Mouse (Mus musculus) embryonic facial prominence, embryonic 13.5 days (tissue): ENCODE results near the gene Lmtk2. TPM values are rescaled to one million over a fixed set of nuclear protein-coding genes. Genes with fewer than 3 reads are reported as not detected.

Experiments used
- ATAC-seq: fragments of 200-750 bp; cut with Nextera tagmentation; 2 replicates; pipeline ENCODE4 v1.8.0; 2017; ENCODE audit warnings: low read depth; ENCODE audit not compliant: insufficient number of reproducible peaks, insufficient read depth, low FRiP score, low TSS enrichment
- H3K27ac ChIP-seq: fragments of 300-500 bp; sonication (generic); 2 replicates; pipeline ENCODE4 v1.5.1; 2015; ENCODE audit warnings: moderate library complexity, mild to moderate bottlenecking, inconsistent platforms
- H3K27me3 ChIP-seq: fragments of 300-500 bp; sonication (generic); 2 replicates; pipeline ENCODE4 v1.6.1; 2015; ENCODE audit warnings: mild to moderate bottlenecking, inconsistent platforms
- H3K36me3 ChIP-seq: fragments of 300-500 bp; sonication (generic); 2 replicates; pipeline ENCODE4 v1.6.1; 2015; ENCODE audit warnings: mild to moderate bottlenecking, inconsistent platforms
- H3K4me1 ChIP-seq: fragments of 300-500 bp; sonication (generic); 2 replicates; pipeline ENCODE4 v1.6.1; 2015; ENCODE audit warnings: inconsistent platforms
- H3K4me2 ChIP-seq: fragments of 300-500 bp; sonication (generic); 2 replicates; pipeline ENCODE4 v1.6.1; 2015; ENCODE audit warnings: moderate library complexity, mild to moderate bottlenecking, inconsistent platforms
- H3K4me3 ChIP-seq: fragments of 300-500 bp; sonication (generic); 2 replicates; pipeline ENCODE4 v1.5.1; 2015; ENCODE audit warnings: mild to moderate bottlenecking, inconsistent platforms
- H3K9ac ChIP-seq: fragments of 300-500 bp; sonication (generic); 2 replicates; pipeline ENCODE4 v1.6.1; 2015; ENCODE audit warnings: mild to moderate bottlenecking, inconsistent platforms
- H3K9me3 ChIP-seq: fragments of 300-500 bp; sonication (generic); 2 replicates; pipeline ENCODE4 v1.6.1; 2016; ENCODE audit warnings: inconsistent platforms
- WGBS: fragments of 180-500 bp; shearing (Covaris S2); methylation state at CpG from one replicate; pipeline ENCODE4 v1.1.7; 2015; ENCODE audit warnings: mixed read lengths; 5-methylcytosine and 5-hydroxymethylcytosine counted together
- polyA plus RNA-seq: library from polyadenylated mRNA; unstranded; fragments of >200 nt; fragmentation: Nextera tagmentation; extraction: Ambion mirVana; gene quantifications from 2 replicates; pipeline ENCODE4 v1.2.1, GENCODE M21; 2015

The Lmtk2 gene
- polyA plus RNA-seq, 1 experiment from 2014 or later, result 4.8 TPM

GRCm38 (mm10) chr5:144200616-144201015 is 100.4 kb downstream of the Lmtk2 start:
- 72% methylated on average over 11 of the region's 11 CpGs for WGBS
- H3K4me1 ChIP-seq, result 0 out of 2 replicates have a peak, but pooled peaks cover 5% of the 10 kb centered on the region
- no peak overlapping the region for H3K4me3 ChIP-seq
- no peak overlapping the region for H3K9ac ChIP-seq
- no peaks in the 10 kb centered on the region for H3K27me3 ChIP-seq
- no peak overlapping the region for H3K27ac ChIP-seq
- H3K4me2 ChIP-seq, result no peak overlapping the region
- peaks cover 68% of the 10 kb centered on the region for H3K36me3 ChIP-seq
- ATAC-seq, result no peak
- H3K9me3 ChIP-seq, result peaks cover 5% of the 10 kb centered on the region; the same call in 1 of the 2 replicates

- WGBS, result 97% methylated on average over 6 of the region's 6 CpGs
- Histone ChIP-seq H3K4me2 (no peak overlapping the region), H3K27ac (no peak overlapping the region), H3K4me1 (0 out of 2 replicates have a peak, but pooled peaks cover 5% of the 10 kb centered on the region), H3K27me3 (no peaks in the 10 kb centered on the region), H3K36me3 (peaks cover 78% of the 10 kb centered on the region), H3K9ac (no peak overlapping the region), H3K9me3 (peaks cover 5% of the 10 kb centered on the region; the same call in 1 of the 2 replicates), H3K4me3 (no peak overlapping the region)
- no peak for ATAC-seq
These were observed 102.2 kb downstream of the Lmtk2 start for GRCm38 (mm10) chr5:144202430-144202829.

- no peaks in the 10 kb centered on the region for H3K27me3 ChIP-seq
- no peak overlapping the region for H3K4me2 ChIP-seq
- no peak overlapping the region for H3K4me3 ChIP-seq
- no peak for ATAC-seq
- no peak overlapping the region for H3K27ac ChIP-seq
- no peak overlapping the region for H3K9ac ChIP-seq
- 89% methylated on average over 10 of the region's 10 CpGs for WGBS
- peaks cover 80% of the 10 kb centered on the region for H3K36me3 ChIP-seq
- H3K4me1 ChIP-seq, result 0 out of 2 replicates have a peak, but pooled peaks cover 5% of the 10 kb centered on the region
- peaks cover 5% of the 10 kb centered on the region; the same call in 1 of the 2 replicates for H3K9me3 ChIP-seq
These were observed 103.2 kb downstream of the Lmtk2 start for GRCm38 (mm10) chr5:144203398-144203959.

- WGBS, result 89% methylated on average over 12 of the region's 12 CpGs
These were observed 104.1 kb downstream of the Lmtk2 start for GRCm38 (mm10) chr5:144204303-144204702.

GRCm38 (mm10) chr5:144204911-144205310 is 104.7 kb downstream of the Lmtk2 start:
- no peak for ATAC-seq

More at GRCm38 (mm10) chr5:144204303-144204702, 104.1 kb downstream of the Lmtk2 start:
- Histone ChIP-seq H3K27ac (no peak overlapping the region), H3K27me3 (no peaks in the 10 kb centered on the region), H3K36me3 (peaks cover 76% of the 10 kb centered on the region), H3K4me2 (no peak overlapping the region), H3K9ac (no peak overlapping the region), H3K4me1 (0 out of 2 replicates have a peak, but pooled peaks cover 5% of the 10 kb centered on the region), H3K4me3 (no peak overlapping the region), H3K9me3 (peaks cover 5% of the 10 kb centered on the region; the same call in 1 of the 2 replicates)
- no peak for ATAC-seq

GRCm38 (mm10) chr5:144206069-144206468 is 105.8 kb downstream of the Lmtk2 start:
- no peaks in the 10 kb centered on the region for H3K4me1 ChIP-seq
- H3K27me3 ChIP-seq, result no peaks in the 10 kb centered on the region
- peaks cover 85% of the 10 kb centered on the region for H3K36me3 ChIP-seq
- WGBS, result 94% methylated on average over 15 of the region's 15 CpGs
- H3K4me2 ChIP-seq, result no peak overlapping the region
- no peak overlapping the region for H3K4me3 ChIP-seq
- ATAC-seq, result no peak
- no peak overlapping the region for H3K9ac ChIP-seq
- peaks cover 5% of the 10 kb centered on the region; the same call in 1 of the 2 replicates for H3K9me3 ChIP-seq
- no peak overlapping the region for H3K27ac ChIP-seq

More at GRCm38 (mm10) chr5:144204911-144205310, 104.7 kb downstream of the Lmtk2 start:
- Histone ChIP-seq H3K27me3 (no peaks in the 10 kb centered on the region), H3K4me1 (0 out of 2 replicates have a peak, but pooled peaks cover 5% of the 10 kb centered on the region), H3K27ac (no peak overlapping the region), H3K4me2 (no peak overlapping the region), H3K9me3 (peaks cover 5% of the 10 kb centered on the region; the same call in 1 of the 2 replicates), H3K4me3 (no peak overlapping the region), H3K36me3 (peaks cover 81% of the 10 kb centered on the region), H3K9ac (no peak overlapping the region)
- 71% methylated on average over 10 of the region's 10 CpGs for WGBS

- no peak overlapping the region for H3K27ac ChIP-seq
- H3K9me3 ChIP-seq, result peaks cover 3% of the 10 kb centered on the region; the same call in 1 of the 2 replicates
- H3K4me1 ChIP-seq, result no peaks in the 10 kb centered on the region
- WGBS, result 41% methylated on average over 11 of the region's 11 CpGs
- no peak overlapping the region for H3K4me2 ChIP-seq
- H3K9ac ChIP-seq, result no peak overlapping the region
- no peaks in the 10 kb centered on the region for H3K27me3 ChIP-seq
- peaks cover 89% of the 10 kb centered on the region for H3K36me3 ChIP-seq
- no peak for ATAC-seq
- H3K4me3 ChIP-seq, result no peak overlapping the region
These were observed 107.2 kb downstream of the Lmtk2 start for GRCm38 (mm10) chr5:144207478-144207877.

- Histone ChIP-seq H3K9me3 (no peaks in the 10 kb centered on the region), H3K4me3 (no peak overlapping the region), H3K27ac (no peak overlapping the region), H3K9ac (no peak overlapping the region), H3K36me3 (peaks cover 64% of the 10 kb centered on the region), H3K4me1 (0 out of 2 replicates have a peak, but pooled peaks cover 4% of the 10 kb centered on the region), H3K27me3 (no peaks in the 10 kb centered on the region), H3K4me2 (no peak overlapping the region)
- WGBS, result 32% methylated on average over 7 of the region's 7 CpGs
- ATAC-seq, result no peak
These were observed 114.2 kb downstream of the Lmtk2 start for GRCm38 (mm10) chr5:144214453-144214852.

GRCm38 (mm10) chr5:144215992-144216391 is 115.8 kb downstream of the Lmtk2 start:
- H3K4me3 ChIP-seq, result no peak overlapping the region
- peaks cover 49% of the 10 kb centered on the region for H3K36me3 ChIP-seq

GRCm38 (mm10) chr5:144218061-144218460 is 117.8 kb downstream of the Lmtk2 start:
- Histone ChIP-seq H3K9ac (no peak overlapping the region), H3K27me3 (no peaks in the 10 kb centered on the region), H3K9me3 (no peaks in the 10 kb centered on the region), H3K36me3 (peaks cover 31% of the 10 kb centered on the region), H3K27ac (no peak overlapping the region), H3K4me1 (peaks cover 14% of the 10 kb centered on the region), H3K4me3 (no peak overlapping the region), H3K4me2 (no peak overlapping the region)
- no peak for ATAC-seq
- WGBS, result 85% methylated on average over 7 of the region's 7 CpGs

More at GRCm38 (mm10) chr5:144215992-144216391, 115.8 kb downstream of the Lmtk2 start:
- no peak overlapping the region for H3K4me2 ChIP-seq
- no peak overlapping the region for H3K27ac ChIP-seq
- H3K27me3 ChIP-seq, result no peaks in the 10 kb centered on the region
- H3K9me3 ChIP-seq, result no peaks in the 10 kb centered on the region
- 94% methylated on average over 2 of the region's 2 CpGs for WGBS
- 0 out of 2 replicates have a peak, but pooled peaks cover 4% of the 10 kb centered on the region for H3K4me1 ChIP-seq
- ATAC-seq, result no peak
- no peak overlapping the region for H3K9ac ChIP-seq

- no peak overlapping the region for H3K27ac ChIP-seq
- WGBS, result 36% methylated on average over 12 of the region's 12 CpGs
These were observed 119.1 kb downstream of the Lmtk2 start for GRCm38 (mm10) chr5:144219306-144219705.

GRCm38 (mm10) chr5:144219936-144220335 is 119.7 kb downstream of the Lmtk2 start:
- H3K4me2 ChIP-seq, result no peak overlapping the region
- H3K4me3 ChIP-seq, result no peak overlapping the region
- no peaks in the 10 kb centered on the region for H3K9me3 ChIP-seq
- peaks cover 20% of the 10 kb centered on the region for H3K4me1 ChIP-seq
- H3K36me3 ChIP-seq, result peaks cover 15% of the 10 kb centered on the region; the same call in 1 of the 2 replicates
- no peak overlapping the region for H3K27ac ChIP-seq
- no peak overlapping the region for H3K9ac ChIP-seq
- no peaks in the 10 kb centered on the region for H3K27me3 ChIP-seq
- 89% methylated on average over 5 of the region's 5 CpGs for WGBS
- ATAC-seq, result no peak

More at GRCm38 (mm10) chr5:144219306-144219705, 119.1 kb downstream of the Lmtk2 start:
- Histone ChIP-seq H3K9me3 (no peaks in the 10 kb centered on the region), H3K4me1 (peaks cover 18% of the 10 kb centered on the region), H3K36me3 (peaks cover 19% of the 10 kb centered on the region), H3K4me3 (no peak overlapping the region), H3K9ac (no peak overlapping the region), H3K4me2 (no peak overlapping the region), H3K27me3 (no peaks in the 10 kb centered on the region)
- no peak for ATAC-seq
